Mouse (Mus musculus) liver, postnatal 0 days (tissue): ENCODE results near the gene Cst3.

Source experiments
- CTCF ChIP-seq: sonication (generic); IDR thresholded peaks from 2 replicates; pipeline ENCODE4 v1.5.1; 2016; ENCODE audit warnings: antibody characterized with exemption, low read depth
- EP300 ChIP-seq: IDR thresholded peaks from 2 replicates; pipeline ENCODE4 v1.6.1; 2016; ENCODE audit warnings: antibody characterized with exemption, low read depth, mild to moderate bottlenecking

DNA sequence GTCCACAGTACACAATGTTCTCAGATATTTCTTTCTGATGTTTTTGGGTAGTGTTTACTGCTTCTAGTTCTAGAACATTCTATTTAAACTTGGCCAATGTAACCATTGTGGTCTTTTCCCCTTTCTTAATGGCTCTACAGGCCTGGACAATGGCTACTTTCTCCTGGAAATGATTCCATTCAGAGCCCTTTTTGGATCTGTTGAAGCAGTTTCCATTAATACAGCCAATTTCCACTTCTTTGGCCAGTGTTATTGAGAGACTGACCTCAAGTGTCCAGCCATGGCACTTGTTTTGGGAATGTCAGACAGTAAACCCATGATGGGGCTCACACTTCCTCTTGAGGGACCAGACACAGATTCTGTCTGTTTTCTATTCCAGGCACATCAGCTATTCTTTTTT, 13.8 kb downstream of the Cst3 start:
- TF ChIP-seq EP300 = no peak
- TF ChIP-seq CTCF = no peak
